Mouse (Mus musculus) olfactory bulb, adult 2 months (tissue): ENCODE measurements around the gene Dapk1. TPM values are rescaled to one million over a fixed set of nuclear protein-coding genes. Genes with fewer than 3 reads are reported as not detected.

Source experiments
- H3K27ac ChIP-seq: fragments of 200-500 bp; 2 replicates; pipeline ENCODE4 v1.5.1; 2012; ENCODE audit warnings: low read depth, low read length; ENCODE audit not compliant: insufficient read depth
- H3K4me1 ChIP-seq: fragments of 200-500 bp; 2 replicates; pipeline ENCODE4 v1.6.1; 2012; ENCODE audit warnings: low read length; ENCODE audit not compliant: control insufficient read depth, insufficient read depth
- H3K4me3 ChIP-seq: fragments of 200-500 bp; 2 replicates; pipeline ENCODE4 v1.5.1; 2012; ENCODE audit warnings: mild to moderate bottlenecking, low read depth, low read length, moderate library complexity; ENCODE audit not compliant: insufficient read depth
- CTCF ChIP-seq: fragments of 200-500 bp; IDR thresholded peaks from 2 replicates; pipeline ENCODE4 v1.5.1; 2012; ENCODE audit warnings: low read depth, mild to moderate bottlenecking, low read length, moderate library complexity; ENCODE audit not compliant: insufficient read depth
- POLR2A ChIP-seq: fragments of 200-500 bp; IDR thresholded peaks from 2 replicates; pipeline ENCODE4 v1.6.1; 2012; ENCODE audit warnings: mild to moderate bottlenecking, low read depth, low read length, moderate library complexity; ENCODE audit not compliant: insufficient read depth
- WGBS: fragments of 180-500 bp; shearing (Covaris S2); methylation state at CpG from one replicate; pipeline ENCODE4 v1.1.7; 2018; 5-methylcytosine and 5-hydroxymethylcytosine counted together
- polyA plus RNA-seq: library from polyadenylated mRNA; stranded (reverse); fragments of >200 nt; gene quantifications from 2 replicates; pipeline ENCODE4 v1.2.4, GENCODE M21; 2012; ENCODE audit warnings: low replicate concordance; ENCODE audit not compliant: missing spikeins, insufficient read depth, insufficient read length

Dapk1 gene
- polyA plus RNA-seq, 1 experiment = not detected

GRCm38 (mm10) chr13:60612160-60612559 lies 10.4 kb downstream of the Dapk1 start:
- H3K4me1 ChIP-seq = peaks cover 51% of the 10 kb centered on the region
- no peak overlapping the region for H3K27ac ChIP-seq
- TF ChIP-seq CTCF = no peak
- TF ChIP-seq POLR2A = no peak
- H3K4me3 ChIP-seq = no peak overlapping the region
- WGBS = 64% methylated on average over 3 of the region's 3 CpGs

- H3K27ac ChIP-seq = peak overlapping the region; percentile 38; the same call in 1 of the 2 replicates
- peaks cover 58% of the 10 kb centered on the region for H3K4me1 ChIP-seq
- WGBS = 42% methylated on average over 8 of the region's 8 CpGs
- H3K4me3 ChIP-seq = no peak overlapping the region
- TF ChIP-seq POLR2A (no peak), CTCF (no peak)
Observed at GRCm38 (mm10) chr13:60614154-60614553, 12.4 kb downstream of the Dapk1 start.

GRCm38 (mm10) chr13:60615057-60615650 lies 13.4 kb downstream of the Dapk1 start:
- Histone ChIP-seq H3K27ac (no peak overlapping the region), H3K4me1 (peaks cover 64% of the 10 kb centered on the region), H3K4me3 (no peak overlapping the region)
- 73% methylated on average over 15 of the region's 15 CpGs for WGBS
- TF ChIP-seq CTCF (no peak), POLR2A (no peak)

DNA sequence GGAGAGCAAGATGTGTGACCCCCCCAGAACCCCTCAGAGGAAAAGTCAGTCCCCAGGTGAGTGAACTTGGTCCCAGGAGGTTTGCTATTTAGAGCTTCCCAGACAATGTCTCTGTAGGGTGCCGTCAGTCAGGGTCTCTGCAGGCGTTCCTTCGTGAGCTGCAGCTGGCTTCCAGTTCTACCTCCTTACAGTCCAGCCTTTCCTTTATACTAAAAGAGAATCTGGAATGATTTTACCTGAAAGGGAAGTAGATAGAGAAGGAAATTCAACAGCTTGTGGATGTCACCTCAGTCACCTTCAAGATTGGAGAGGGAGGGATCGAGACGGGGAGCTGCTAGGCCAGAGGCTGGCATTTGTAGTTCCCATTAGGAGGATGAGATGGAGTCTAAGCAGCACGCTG lies 14.3 kb downstream of the Dapk1 start:
- H3K27ac ChIP-seq = no peak overlapping the region
- H3K4me1 ChIP-seq = peaks cover 61% of the 10 kb centered on the region
- TF ChIP-seq CTCF (no peak), POLR2A (no peak)
- no peak overlapping the region for H3K4me3 ChIP-seq
- WGBS = 49% methylated on average over 6 of the region's 6 CpGs

DNA sequence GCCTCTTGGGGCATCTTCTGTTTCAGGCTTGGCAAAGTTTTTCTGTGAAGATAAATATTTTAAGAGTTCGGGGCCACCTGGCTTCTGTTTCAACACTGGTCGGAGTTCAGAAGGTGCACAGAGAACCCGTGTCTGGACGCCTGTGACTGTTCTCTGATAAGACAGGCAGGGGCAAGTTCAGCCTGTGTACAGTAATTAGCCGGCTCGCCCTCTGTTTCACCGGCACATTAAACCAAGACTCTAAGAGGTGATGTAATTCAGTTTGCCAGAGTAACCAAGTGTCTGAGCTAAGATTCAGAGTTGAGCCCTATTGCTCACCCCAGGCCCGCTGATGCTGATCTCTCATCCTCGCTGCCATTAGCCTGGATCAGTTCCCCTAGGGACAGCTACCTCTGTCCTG lies 16.5 kb downstream of the Dapk1 start:
- Histone ChIP-seq H3K27ac (no peak overlapping the region), H3K4me1 (peaks cover 61% of the 10 kb centered on the region), H3K4me3 (no peak overlapping the region)
- TF ChIP-seq CTCF (no peak), POLR2A (no peak)
- 47% methylated on average over 9 of the region's 9 CpGs for WGBS

GRCm38 (mm10) chr13:60619723-60620122 lies 18.0 kb downstream of the Dapk1 start:
- no peak overlapping the region for H3K27ac ChIP-seq
- no peak overlapping the region for H3K4me3 ChIP-seq
- no peak for TF ChIP-seq CTCF
- TF ChIP-seq POLR2A = no peak
- WGBS = 32% methylated on average over 6 of the region's 6 CpGs
- H3K4me1 ChIP-seq = peaks cover 53% of the 10 kb centered on the region

DNA sequence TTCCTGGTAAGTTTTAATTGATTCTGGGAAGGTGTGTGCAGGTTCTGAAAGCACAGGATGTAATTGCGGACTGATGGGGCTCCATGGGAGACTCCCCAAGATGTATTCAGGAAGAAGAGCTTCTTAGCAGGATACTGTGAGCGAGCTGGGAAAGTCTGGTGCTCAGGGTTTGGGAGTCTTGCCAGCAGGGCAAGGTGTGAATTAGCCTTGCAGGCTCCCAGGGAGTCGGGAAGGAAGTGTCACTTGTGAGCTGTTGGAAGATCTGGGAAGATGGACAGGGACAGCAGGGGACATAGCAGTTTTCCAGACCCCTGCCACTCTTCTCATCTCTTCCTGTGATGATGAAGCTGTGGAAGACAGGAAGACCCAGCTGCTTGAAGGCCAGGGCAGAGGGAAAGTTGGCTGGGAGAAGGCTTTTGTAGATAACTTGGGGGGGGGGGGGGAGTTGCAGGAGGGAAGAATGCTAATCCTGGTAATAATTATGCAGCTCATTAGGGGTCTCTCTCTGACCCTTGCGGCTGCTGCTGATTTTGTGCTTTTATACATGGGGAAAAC lies 19.7 kb downstream of the Dapk1 start:
- no peak overlapping the region for H3K27ac ChIP-seq
- TF ChIP-seq POLR2A = no peak
- no peak for TF ChIP-seq CTCF
- WGBS = 46% methylated on average over 4 of the region's 4 CpGs
- H3K4me3 ChIP-seq = no peak overlapping the region
- peaks cover 41% of the 10 kb centered on the region for H3K4me1 ChIP-seq

- H3K4me3 ChIP-seq = no peak overlapping the region
- H3K27ac ChIP-seq = no peak overlapping the region
- peaks cover 31% of the 10 kb centered on the region for H3K4me1 ChIP-seq
- TF ChIP-seq CTCF (no peak), POLR2A (no peak)
- WGBS = 46% methylated on average over 7 of the region's 7 CpGs
Observed at GRCm38 (mm10) chr13:60625581-60625980, 23.8 kb downstream of the Dapk1 start.

- no peak overlapping the region for H3K4me3 ChIP-seq
- peaks cover 24% of the 10 kb centered on the region for H3K4me1 ChIP-seq
- TF ChIP-seq POLR2A (no peak), CTCF (no peak)
- 47% methylated on average over 15 of the region's 15 CpGs for WGBS
- no peak overlapping the region for H3K27ac ChIP-seq
Observed at GRCm38 (mm10) chr13:60627843-60628656, 26.3 kb downstream of the Dapk1 start.

GRCm38 (mm10) chr13:60628657-60628950 lies 26.9 kb downstream of the Dapk1 start:
- H3K4me1 ChIP-seq = peaks cover 24% of the 10 kb centered on the region
- H3K27ac ChIP-seq = no peak overlapping the region
- no peak overlapping the region for H3K4me3 ChIP-seq
- WGBS = 40% methylated on average over 2 of the region's 2 CpGs
- no peak for TF ChIP-seq CTCF
- no peak for TF ChIP-seq POLR2A
